Mouse (Mus musculus): ENCODE results near the gene Fhl5. TPM values are rescaled to one million over a fixed set of nuclear protein-coding genes. Genes with fewer than 3 reads are reported as not detected.

Fhl5 gene
- polyA plus RNA-seq (2017; shearing (Covaris generic)): not detected

GRCm38 (mm10) chr4:25242776-25243175 lies at the start of gene Fhl5:
Gene Fhl5, minus strand, starts transcription at chr4:25242876.

DNA sequence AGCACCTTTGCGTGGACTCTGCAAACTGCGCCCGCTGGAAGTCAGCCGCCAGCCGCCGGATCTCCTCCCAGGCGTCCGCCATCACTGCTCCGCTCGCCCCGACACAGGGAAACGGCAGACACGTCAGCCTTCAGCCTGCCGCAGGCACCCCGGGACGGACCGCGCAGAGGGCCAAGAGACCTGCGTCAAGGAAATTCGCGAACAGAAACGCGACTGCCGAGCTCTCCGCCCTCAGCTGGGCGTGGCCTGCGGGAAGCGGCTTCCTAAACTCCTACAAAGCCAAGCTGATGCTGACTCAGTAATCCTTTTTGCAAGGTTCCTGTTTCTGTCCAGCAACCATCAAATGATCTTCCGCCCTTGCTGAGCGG lies 39.0 kb upstream of the Fhl5 start, which contains the start of gene Ufl1:
Gene Ufl1, minus strand, starts transcription at position 151 of the 368 bp plus-strand sequence.

Other genes with a start within 250 kb of the Fhl5 start
- 43.1 TPM for gene Ufl1, start 38.9 kb upstream of the Fhl5 start, polyA plus RNA-seq (2017; shearing (Covaris generic))